Mouse (Mus musculus): ENCODE measurements around the gene Traf7. TPM values are rescaled to one million over a fixed set of nuclear protein-coding genes. Genes with fewer than 3 reads are reported as not detected.
A peak's percentile ranks its signal among the peaks of the same experiment; 100 is the strongest.

Gene Traf7
- polyA plus RNA-seq, 1 experiment from 2014 or later: 72.3 TPM

- no peak overlapping the region for H3K4me3 ChIP-seq (ENCODE audit: low read depth, low read length)
- 0 out of 2 replicates have a peak, but pooled peaks have one; percentile 35 for ATAC-seq (replicated peaks; ENCODE audit: insufficient number of reproducible peaks, low FRiP score, low TSS enrichment)
- peak overlapping the region; percentile 14; the same call in 1 of the 2 replicates for H3K4me2 ChIP-seq
- H3K9ac ChIP-seq (ENCODE audit: low read depth, low read length): 0 out of 2 replicates have a peak overlapping the region, but pooled peaks have one; percentile 34
- no peaks in the 10 kb centered on the region for H3K36me3 ChIP-seq (ENCODE audit: control insufficient read depth, insufficient read depth, low read length)
- H3K4me1 ChIP-seq (ENCODE audit: control insufficient read depth, insufficient read depth, low read length): peaks cover 10% of the 10 kb centered on the region
- 44% methylated on average over 6 of the region's 6 CpGs for WGBS (ENCODE audit: insufficient replicate concordance)
- peak overlapping the region; percentile 29; the same call in 1 of the 2 replicates for H3K27ac ChIP-seq (ENCODE audit: low read depth, low read length)
- no peaks in the 10 kb centered on the region for H3K27me3 ChIP-seq (ENCODE audit: control insufficient read depth, insufficient read depth, low read length)
- H3K9me3 ChIP-seq (replicated peaks; ENCODE audit: control insufficient read depth, low read length): no peaks in the 10 kb centered on the region
Measured at GRCm38 (mm10) chr17:24463374-24464133, 64.2 kb downstream of the Traf7 start.

GRCm38 (mm10) chr17:24462932-24463331, 64.8 kb downstream of the Traf7 start:
- no peak overlapping the region for H3K4me3 ChIP-seq (ENCODE audit: low read depth, low read length)
- no peak for ATAC-seq (replicated peaks; ENCODE audit: insufficient number of reproducible peaks, low FRiP score, low TSS enrichment)
- no peak overlapping the region for H3K9ac ChIP-seq (ENCODE audit: low read depth, low read length)
- H3K36me3 ChIP-seq (ENCODE audit: control insufficient read depth, insufficient read depth, low read length): no peaks in the 10 kb centered on the region
- H3K27me3 ChIP-seq (ENCODE audit: control insufficient read depth, insufficient read depth, low read length): no peaks in the 10 kb centered on the region
- H3K9me3 ChIP-seq (replicated peaks; ENCODE audit: control insufficient read depth, low read length): no peaks in the 10 kb centered on the region
- H3K27ac ChIP-seq (ENCODE audit: low read depth, low read length): no peak overlapping the region; the same call in 1 of the 2 replicates
- 34% methylated on average over 1 of the region's 1 CpGs for WGBS (ENCODE audit: insufficient replicate concordance)
- H3K4me2 ChIP-seq: peak overlapping the region; percentile 14; the same call in 1 of the 2 replicates
- peaks cover 10% of the 10 kb centered on the region for H3K4me1 ChIP-seq (ENCODE audit: control insufficient read depth, insufficient read depth, low read length)

DNA sequence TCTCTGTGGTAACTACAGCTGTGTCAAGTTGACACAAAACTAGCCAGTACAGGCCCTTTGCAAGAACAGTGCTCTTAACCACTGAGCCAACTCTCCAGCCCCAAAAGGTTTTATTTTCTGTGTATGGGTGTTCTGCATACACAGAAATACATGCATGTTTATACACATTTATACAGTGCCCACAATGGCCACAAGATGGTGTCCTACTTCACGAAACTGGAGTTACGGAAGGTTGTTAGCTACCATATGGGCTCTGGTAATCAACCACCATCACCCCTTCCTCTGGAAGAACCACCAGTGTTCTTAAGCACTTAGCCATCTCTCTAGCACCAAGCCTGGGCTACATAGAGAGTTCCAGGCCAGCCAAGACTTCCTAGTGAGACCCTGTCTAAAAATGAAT, 66.2 kb downstream of the Traf7 start:
- H3K4me1 ChIP-seq (ENCODE audit: control insufficient read depth, insufficient read depth, low read length): peaks cover 10% of the 10 kb centered on the region
- H3K4me2 ChIP-seq: no peak overlapping the region
- no peak for ATAC-seq (replicated peaks; ENCODE audit: insufficient number of reproducible peaks, low FRiP score, low TSS enrichment)
- no peak overlapping the region for H3K9ac ChIP-seq (ENCODE audit: low read depth, low read length)
- no peaks in the 10 kb centered on the region for H3K9me3 ChIP-seq (replicated peaks; ENCODE audit: control insufficient read depth, low read length)
- 67% methylated on average over 2 of the region's 2 CpGs for WGBS (ENCODE audit: insufficient replicate concordance)
- no peak overlapping the region for H3K27ac ChIP-seq (ENCODE audit: low read depth, low read length)
- no peaks in the 10 kb centered on the region for H3K27me3 ChIP-seq (ENCODE audit: control insufficient read depth, insufficient read depth, low read length)
- H3K4me3 ChIP-seq (ENCODE audit: low read depth, low read length): no peak overlapping the region
- H3K36me3 ChIP-seq (ENCODE audit: control insufficient read depth, insufficient read depth, low read length): no peaks in the 10 kb centered on the region

Other genes with a start within 250 kb of the Traf7 start
- 0.06 TPM in 1 of 2 replicates, not detected in the other for gene Abca17, start 176.9 kb downstream of the Traf7 start, polyA plus RNA-seq (2014; fragmentation: Nextera tagmentation; extraction: Ambion mirVana)
- gene Abca3, start 176.0 kb downstream of the Traf7 start, polyA plus RNA-seq (2014; fragmentation: Nextera tagmentation; extraction: Ambion mirVana): 6.3 and 9.2 TPM in 2 replicates
- 262 and 267 TPM in 2 replicates for gene Rnps1, start 113.4 kb downstream of the Traf7 start, polyA plus RNA-seq (2014; fragmentation: Nextera tagmentation; extraction: Ambion mirVana)
- 190 and 199 TPM in 2 replicates for gene Eci1, start 101.3 kb downstream of the Traf7 start, polyA plus RNA-seq (2014; fragmentation: Nextera tagmentation; extraction: Ambion mirVana)
- gene Dnase1l2, start 84.8 kb downstream of the Traf7 start, polyA plus RNA-seq (2014; fragmentation: Nextera tagmentation; extraction: Ambion mirVana): 0.86 and 1.6 TPM in 2 replicates
- gene E4f1, start 57.6 kb downstream of the Traf7 start, polyA plus RNA-seq (2014; fragmentation: Nextera tagmentation; extraction: Ambion mirVana): 14.0 and 17.6 TPM in 2 replicates
- 75.8 and 77.2 TPM in 2 replicates for gene Pgp, start 57.5 kb downstream of the Traf7 start, polyA plus RNA-seq (2014; fragmentation: Nextera tagmentation; extraction: Ambion mirVana)
- gene Bricd5, start 54.1 kb downstream of the Traf7 start, polyA plus RNA-seq (2014; fragmentation: Nextera tagmentation; extraction: Ambion mirVana): 0.21 and 0.42 TPM in 2 replicates
- 17.5 and 20.9 TPM in 2 replicates for gene Mlst8, start 48.9 kb downstream of the Traf7 start, polyA plus RNA-seq (2014; fragmentation: Nextera tagmentation; extraction: Ambion mirVana)
- 0.40 and 0.49 TPM in 2 replicates for gene Caskin1, start 39.3 kb downstream of the Traf7 start, polyA plus RNA-seq (2014; fragmentation: Nextera tagmentation; extraction: Ambion mirVana)
- 1.1 and 1.9 TPM in 2 replicates for gene Rab26, start 6.3 kb upstream of the Traf7 start, polyA plus RNA-seq (2014; fragmentation: Nextera tagmentation; extraction: Ambion mirVana)
- 8.9 and 9.2 TPM in 2 replicates for gene Pkd1, start 21.9 kb upstream of the Traf7 start, polyA plus RNA-seq (2014; fragmentation: Nextera tagmentation; extraction: Ambion mirVana)
- 46.7 and 50.6 TPM in 2 replicates for gene Tsc2, start 104.7 kb upstream of the Traf7 start, polyA plus RNA-seq (2014; fragmentation: Nextera tagmentation; extraction: Ambion mirVana)
- 9.1 and 9.8 TPM in 2 replicates for gene Nthl1, start 104.7 kb upstream of the Traf7 start, polyA plus RNA-seq (2014; fragmentation: Nextera tagmentation; extraction: Ambion mirVana)
- 52.7 and 58.0 TPM in 2 replicates for gene Slc9a3r2, start 122.4 kb upstream of the Traf7 start, polyA plus RNA-seq (2014; fragmentation: Nextera tagmentation; extraction: Ambion mirVana)
- not detected in 2 replicates for gene Npw, start 130.5 kb upstream of the Traf7 start, polyA plus RNA-seq (2014; fragmentation: Nextera tagmentation; extraction: Ambion mirVana)
- gene Zfp598, start 141.7 kb upstream of the Traf7 start, polyA plus RNA-seq (2014; fragmentation: Nextera tagmentation; extraction: Ambion mirVana): 19.7 and 22.0 TPM in 2 replicates
- 0.39 and 0.65 TPM in 2 replicates for gene Syngr3, start 162.0 kb upstream of the Traf7 start, polyA plus RNA-seq (2014; fragmentation: Nextera tagmentation; extraction: Ambion mirVana)
- gene Gfer, start 168.2 kb upstream of the Traf7 start, polyA plus RNA-seq (2014; fragmentation: Nextera tagmentation; extraction: Ambion mirVana): 36.7 and 39.0 TPM in 2 replicates
- 0.49 and 1.1 TPM in 2 replicates for gene Noxo1, start 168.3 kb upstream of the Traf7 start, polyA plus RNA-seq (2014; fragmentation: Nextera tagmentation; extraction: Ambion mirVana)
- 50.9 and 54.8 TPM in 2 replicates for gene Tbl3, start 179.7 kb upstream of the Traf7 start, polyA plus RNA-seq (2014; fragmentation: Nextera tagmentation; extraction: Ambion mirVana)
- not detected in 2 replicates for gene Rnf151, start 190.1 kb upstream of the Traf7 start, polyA plus RNA-seq (2014; fragmentation: Nextera tagmentation; extraction: Ambion mirVana)
- gene Rps2, start 190.2 kb upstream of the Traf7 start, polyA plus RNA-seq (2014; fragmentation: Nextera tagmentation; extraction: Ambion mirVana): 1,091 and 1,195 TPM in 2 replicates
- gene Ndufb10, start 196.5 kb upstream of the Traf7 start, polyA plus RNA-seq (2014; fragmentation: Nextera tagmentation; extraction: Ambion mirVana): 373 and 401 TPM in 2 replicates
- gene Rpl3l, start 199.9 kb upstream of the Traf7 start, polyA plus RNA-seq (2014; fragmentation: Nextera tagmentation; extraction: Ambion mirVana): 0.40 and 0.44 TPM in 2 replicates
- gene Msrb1, start 208.7 kb upstream of the Traf7 start, polyA plus RNA-seq (2014; fragmentation: Nextera tagmentation; extraction: Ambion mirVana): 19.5 and 20.9 TPM in 2 replicates
- gene Hs3st6, start 225.1 kb upstream of the Traf7 start, polyA plus RNA-seq (2014; fragmentation: Nextera tagmentation; extraction: Ambion mirVana): 0.34 TPM in 1 of 2 replicates, not detected in the other

Data from heart, embryonic 11.5 days (tissue).